Mouse (Mus musculus) CH12.LX (cell line): ENCODE results near the gene 2200002J24Rik. TPM values are rescaled to one million over a fixed set of nuclear protein-coding genes. Genes with fewer than 3 reads are reported as not detected.

Experiments
- DNase-seq: peaks from one replicate; pipeline ENCODE4 v3.0.0-alpha.2; 2013; ENCODE audit errors: extremely low read depth
- H3K27ac ChIP-seq: 2 replicates; pipeline ENCODE4 v1.5.1; 2012; ENCODE audit warnings: low read depth, mild to moderate bottlenecking, control low read depth, moderate library complexity; ENCODE audit not compliant: insufficient read depth
- H3K27me3 ChIP-seq: replicated peaks from 2 replicates; pipeline ENCODE3; 2012; ENCODE audit warnings: inconsistent platforms
- H3K36me3 ChIP-seq, 2 experiments: replicated peaks in 1 of 2; 2 replicates each; pipeline versions ENCODE3 to v1.6.1; 2012; ENCODE audit warnings: inconsistent platforms in 1 of 2, low read length in 1 of 2, mild to moderate bottlenecking in 1 of 2, mixed read lengths in 1 of 2, moderate library complexity in 1 of 2; ENCODE audit not compliant: control insufficient read depth in 1 of 2, insufficient read depth in 1 of 2
- H3K4me1 ChIP-seq, 2 experiments: 2 replicates each; pipeline ENCODE4 v1.6.1; 2012; ENCODE audit warnings: inconsistent platforms in 1 of 2, moderate library complexity in 1 of 2; ENCODE audit not compliant: insufficient read depth in 2 of 2, control insufficient read depth in 1 of 2
- H3K4me2 ChIP-seq: 2 replicates; pipeline ENCODE4 v1.6.1; 2012; ENCODE audit warnings: low read depth, mild to moderate bottlenecking, control low read depth; ENCODE audit not compliant: poor library complexity, insufficient read depth, severe bottlenecking
- H3K4me3 ChIP-seq, 3 experiments: fragments of 150-350 bp in 1 of 3; sonication (generic) in 1 of 3; replicated peaks in 1 of 3; 2 replicates each; pipeline versions ENCODE3 to v1.5.1; 2011 to 2012; ENCODE audit warnings: low read depth in 2 of 3, low read length in 2 of 3, mild to moderate bottlenecking in 2 of 3, moderate library complexity in 2 of 3, control low read depth in 1 of 3, improper control_type of control experiment in 1 of 3, inconsistent platforms in 1 of 3, mixed read lengths in 1 of 3; ENCODE audit not compliant: poor library complexity in 1 of 3
- H3K79me2 ChIP-seq: replicated peaks from 2 replicates; pipeline ENCODE4 v1.6.1; 2012; ENCODE audit warnings: mild to moderate bottlenecking, moderate library complexity; ENCODE audit not compliant: control insufficient read depth, poor library complexity, insufficient read depth, severe bottlenecking; ENCODE audit errors: extremely low read depth
- H3K9ac ChIP-seq: 2 replicates; pipeline ENCODE4 v1.6.1; 2012; ENCODE audit warnings: low read depth, mild to moderate bottlenecking, control low read depth, moderate library complexity; ENCODE audit not compliant: insufficient read depth
- H3K9me3 ChIP-seq: replicated peaks from 2 replicates; pipeline ENCODE3; 2012; ENCODE audit warnings: low read length, inconsistent platforms, mixed read lengths
- BHLHE40 ChIP-seq: IDR thresholded peaks from 2 replicates; pipeline ENCODE4 v1.6.1; 2011; ENCODE audit warnings: mild to moderate bottlenecking, low read depth, low read length, improper control_type of control experiment
- CHD1 ChIP-seq: IDR thresholded peaks from 2 replicates; pipeline ENCODE4 v1.6.1; 2012; ENCODE audit warnings: low read depth, low read length, improper control_type of control experiment, inconsistent platforms
- CHD2 ChIP-seq: IDR thresholded peaks from 2 replicates; pipeline ENCODE4 v1.6.1; 2011; ENCODE audit warnings: low read length, improper control_type of control experiment
- EP300 ChIP-seq: IDR thresholded peaks from 2 replicates; pipeline ENCODE4 v1.6.1; 2011; ENCODE audit warnings: low read length, improper control_type of control experiment
- GABPA ChIP-seq: IDR thresholded peaks from 2 replicates; pipeline ENCODE4 v1.6.1; 2012; ENCODE audit warnings: low read depth, low read length, improper control_type of control experiment, inconsistent platforms; ENCODE audit not compliant: insufficient replicate concordance
- HCFC1 ChIP-seq: IDR thresholded peaks from 2 replicates; pipeline ENCODE4 v1.6.1; 2012; ENCODE audit warnings: low read depth, mild to moderate bottlenecking, inconsistent platforms, low read length, improper control_type of control experiment
- IRF4 ChIP-seq: IDR thresholded peaks from 2 replicates; pipeline ENCODE4 v1.6.1; 2014; ENCODE audit warnings: low read depth, mild to moderate bottlenecking, inconsistent platforms, low read length, improper control_type of control experiment
- JUN ChIP-seq: IDR thresholded peaks from 2 replicates; pipeline ENCODE4 v1.6.1; 2011; ENCODE audit warnings: low read depth, mild to moderate bottlenecking, low read length, improper control_type of control experiment, moderate library complexity; ENCODE audit not compliant: insufficient read depth
- JUND ChIP-seq: conservative IDR thresholded peaks from 2 replicates; pipeline ENCODE4 v1.6.1; 2011; ENCODE audit warnings: low read depth, low read length, improper control_type of control experiment
- MAZ ChIP-seq: IDR thresholded peaks from 2 replicates; pipeline ENCODE4 v1.6.1; 2012; ENCODE audit warnings: low read depth, mild to moderate bottlenecking, inconsistent platforms, low read length, improper control_type of control experiment, moderate library complexity
- MEF2A ChIP-seq: IDR thresholded peaks from 2 replicates; pipeline ENCODE4 v1.6.1; 2014; ENCODE audit warnings: low read depth, mild to moderate bottlenecking, inconsistent platforms, low read length, improper control_type of control experiment, borderline replicate concordance
- MXI1 ChIP-seq: IDR thresholded peaks from 2 replicates; pipeline ENCODE4 v1.6.1; 2011; ENCODE audit warnings: mild to moderate bottlenecking, low read depth, low read length, improper control_type of control experiment
- MYC ChIP-seq: IDR thresholded peaks from 2 replicates; pipeline ENCODE4 v1.6.1; 2011; ENCODE audit warnings: low read depth, mild to moderate bottlenecking, improper control_type of control experiment, low read length
- NELFE ChIP-seq: IDR thresholded peaks from 2 replicates; pipeline ENCODE4 v1.6.1; 2011; ENCODE audit warnings: low read depth, low read length, improper control_type of control experiment
- NRF1 ChIP-seq: IDR thresholded peaks from 2 replicates; pipeline ENCODE4 v1.6.1; 2014; ENCODE audit warnings: low read depth, mild to moderate bottlenecking, inconsistent platforms, low read length, improper control_type of control experiment, moderate library complexity
- PAX5 ChIP-seq: IDR thresholded peaks from 2 replicates; pipeline ENCODE4 v1.6.1; 2012; ENCODE audit warnings: low read length, inconsistent platforms, mixed read lengths
- SIN3A ChIP-seq: IDR thresholded peaks from 2 replicates; pipeline ENCODE4 v1.6.1; 2012; ENCODE audit warnings: low read length, improper control_type of control experiment, inconsistent platforms
- TBP ChIP-seq: conservative IDR thresholded peaks from 2 replicates; pipeline ENCODE4 v1.6.1; 2011; ENCODE audit warnings: low read depth, low read length, improper control_type of control experiment
- TCF12 ChIP-seq: IDR thresholded peaks from 2 replicates; pipeline ENCODE4 v1.6.1; 2014; ENCODE audit warnings: low read depth, mild to moderate bottlenecking, inconsistent platforms, low read length, improper control_type of control experiment
- USF1 ChIP-seq: IDR thresholded peaks from 2 replicates; pipeline ENCODE4 v1.6.1; 2014; ENCODE audit warnings: low read depth, mild to moderate bottlenecking, inconsistent platforms, low read length, improper control_type of control experiment
- USF2 ChIP-seq: conservative IDR thresholded peaks from 2 replicates; pipeline ENCODE4 v1.6.1; 2011; ENCODE audit warnings: low read depth, low read length, improper control_type of control experiment
- ZKSCAN1 ChIP-seq: IDR thresholded peaks from 2 replicates; pipeline ENCODE4 v1.6.1; 2012; ENCODE audit warnings: low read depth, inconsistent platforms, low read length, improper control_type of control experiment, borderline replicate concordance
- ZNF384 ChIP-seq: IDR thresholded peaks from 2 replicates; pipeline ENCODE4 v1.6.1; 2012; ENCODE audit warnings: low read depth, low read length, improper control_type of control experiment, inconsistent platforms
- dilution Hi-C: fragments of 300-500 bp; cut with MboI; formaldehyde crosslinking; loops from 2 replicates; pipeline ENCODE4 v1.14.3; 2020; ENCODE audit warnings: low sequenced_read_pairs; ENCODE audit not compliant: extremely low pct_unique_long_range_greater_than_20kb, extremely low pct_ligation_motif_present
- in situ Hi-C: fragments of 300-500 bp; cut with MboI; formaldehyde crosslinking; loops from 3 replicates; pipeline ENCODE4 v1.14.3; 2019; ENCODE audit warnings: low sequenced_read_pairs, low pct_ligation_motif_present, low pct_unique_long_range_greater_than_20kb, mixed read lengths
- polyA plus RNA-seq: library from polyadenylated mRNA; unstranded; fragments of >175 nt; gene quantifications from 2 replicates; pipeline ENCODE4 v1.2.1, GENCODE M21; 2012; ENCODE audit warnings: low read depth; ENCODE audit not compliant: insufficient read length
- total RNA-seq, 2 experiments: library from RNA; depleted of rRNA; stranded (reverse); fragments of 300-350 nt in 1 of 2; fragments of >200 nt in 1 of 2; gene quantifications; 2 replicates each; pipeline ENCODE4 v1.2.3; 2012 to 2014

The 2200002J24Rik gene
- total and polyA plus RNA-seq, 3 experiments: 2.9 to 4.0 (median 3.0) TPM

DNA sequence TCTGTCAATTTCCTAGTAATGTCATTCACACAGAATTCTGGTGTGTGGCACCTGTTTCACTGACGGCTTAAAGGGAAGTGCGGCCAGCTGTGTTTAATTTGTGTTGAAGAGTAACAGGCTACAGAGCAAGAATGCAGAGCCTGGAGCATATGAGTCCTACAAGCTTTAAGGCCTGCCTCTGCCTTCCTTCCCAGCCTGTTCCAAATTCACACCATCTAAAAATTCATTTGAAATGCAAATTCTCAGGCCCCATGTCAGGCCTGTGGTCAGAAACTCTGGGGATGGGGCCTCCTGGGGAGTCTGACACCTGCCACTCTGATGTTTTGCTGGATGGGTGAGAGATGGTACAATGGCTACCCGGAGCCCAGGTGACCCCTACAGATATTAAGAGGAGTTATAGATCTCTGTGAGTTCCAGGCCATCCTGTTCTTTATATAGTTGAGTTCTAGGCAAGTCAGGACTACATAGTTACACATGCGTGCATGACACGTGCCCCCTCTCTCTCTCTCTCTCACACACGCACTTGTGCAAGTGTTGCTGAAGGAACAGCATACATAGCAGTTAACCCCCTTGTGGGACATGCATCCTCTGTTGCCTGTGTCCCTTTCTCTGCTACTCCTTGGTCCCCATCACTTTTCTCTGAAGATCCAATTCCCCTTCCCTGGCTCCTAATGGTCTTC is 24.7 kb downstream of the 2200002J24Rik start:
- Histone ChIP-seq H3K4me1 (peaks cover 36 to 54% of the 10 kb centered on the region in 2 experiments), H3K4me2 (peak overlapping the region; percentile 51), H3K36me3 (peaks cover 8 to 36% of the 10 kb centered on the region in 2 experiments), H3K4me3 (no peak overlapping the region), H3K27me3 (no peaks in the 10 kb centered on the region), H3K9ac (no peak overlapping the region), H3K79me2 (no peaks in the 10 kb centered on the region), H3K9me3 (no peaks in the 10 kb centered on the region), H3K27ac (peak overlapping the region; percentile 43; the same call in 1 of the 2 replicates)
- DNase-seq: peak; percentile 61
- in situ Hi-C loops (no loop called here), dilution Hi-C loops (no loop called here)
- TF ChIP-seq MEF2A: peak; percentile 35; the same call in 1 of the 2 replicates
- peak; percentile 51; the same call in 1 of the 2 replicates for TF ChIP-seq TBP
- 0 out of 2 replicates have a peak, but pooled peaks have one; percentile 4 for TF ChIP-seq IRF4
- TF ChIP-seq HCFC1: no peak
- peak; percentile 74 for TF ChIP-seq TCF12
- peak; percentile 60; the same call in 1 of the 2 replicates for TF ChIP-seq EP300
- TF ChIP-seq BHLHE40: peak; percentile 82
- no peak for TF ChIP-seq ZKSCAN1
- TF ChIP-seq JUN: no peak
- TF ChIP-seq CHD1: no peak
- TF ChIP-seq SIN3A: 0 out of 2 replicates have a peak, but pooled peaks have one; percentile 32
- no peak for TF ChIP-seq NELFE

DNA sequence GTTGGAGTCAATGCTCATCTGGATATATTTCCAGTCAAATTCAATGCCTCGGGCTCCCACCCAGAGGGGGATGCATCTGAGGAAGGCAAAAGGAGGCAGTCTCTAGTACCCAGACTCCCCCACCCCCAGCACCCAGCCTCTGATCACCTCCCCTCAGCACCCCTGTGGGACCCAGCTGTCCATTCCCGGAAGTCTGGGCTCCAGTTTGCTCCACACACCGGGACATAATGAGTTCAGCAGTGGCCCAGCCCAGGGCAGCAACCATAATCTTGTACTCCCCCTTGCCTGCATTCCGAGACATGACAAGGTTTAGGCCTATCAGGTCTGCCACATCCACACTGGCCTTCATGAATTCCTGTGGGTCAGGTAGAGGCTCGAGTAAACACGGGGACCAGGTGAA is 29.5 kb downstream of the 2200002J24Rik start:
- no peaks in the 10 kb centered on the region for H3K79me2 ChIP-seq
- peak overlapping the region; percentile 67 to 78 (median 73) for H3K4me3 ChIP-seq
- TF ChIP-seq MYC (no peak), GABPA (no peak), PAX5 (no peak), CHD2 (no peak), ZNF384 (no peak), MAZ (no peak), MXI1 (no peak), USF1 (no peak), HCFC1 (no peak), USF2 (no peak), MEF2A (no peak), NRF1 (no peak), JUND (no peak), EP300 (no peak)
- TF ChIP-seq, all 38 proteins: peak for 0
- in situ Hi-C loops: no loop called here
- Histone ChIP-seq H3K9ac (peak overlapping the region; percentile 77), H3K4me2 (peak overlapping the region; percentile 91), H3K36me3 (peaks cover 16 to 59% of the 10 kb centered on the region in 2 experiments), H3K27me3 (no peaks in the 10 kb centered on the region), H3K9me3 (no peaks in the 10 kb centered on the region), H3K4me1 (peaks cover 25 to 61% of the 10 kb centered on the region in 2 experiments), H3K27ac (no peak overlapping the region)
- dilution Hi-C loops: no loop called here
- no peak for DNase-seq
